9 mouse cellular contexts compared by ENCODE assay signal in genomic region chr9:107908410-107909158, GRCm38 (mm10). TPM values are rescaled to one million over a fixed set of nuclear protein-coding genes. Genes with fewer than 3 reads are reported as not detected.
DNase-seq lines count a peak whose midpoint lies in the region; ATAC-seq and TF ChIP-seq lines count a peak whose summit lies in the region.
"Had no signal": no experiment of that assay in that cellular context is flagged by ENCODE, and none has a peak within 500 bp of the region (broad histone marks: within the 10 kb centered on the region; RNA-seq: fewer than 3 reads in every experiment).

No protein-coding gene starts in this region.

- H3K4me2 ChIP-seq in hindbrain, embryonic 15.5 days: peak overlapping the region; percentile 11; the same call in 1 of the 2 replicates
- H3K4me2 ChIP-seq in hindbrain, embryonic 11.5 days (replicated peaks; ENCODE audit: low read depth, low read length): no peak overlapping the region
- H3K4me2 ChIP-seq in embryonic facial prominence, embryonic 13.5 days: peak overlapping the region; percentile 70
- peak overlapping the region; percentile 77 for H3K4me2 ChIP-seq in intestine, postnatal 0 days (replicated peaks; ENCODE audit: low read depth)
- H3K4me2 ChIP-seq in neural tube, embryonic 13.5 days: peak overlapping the region; percentile 58
- no peak overlapping the region for H3K4me2 ChIP-seq in forebrain, embryonic 11.5 days (ENCODE audit: low read depth, low read length, severe bottlenecking)

- no peak overlapping the region for H3K9ac ChIP-seq in hindbrain, embryonic 15.5 days
- no peak overlapping the region for H3K9ac ChIP-seq in hindbrain, embryonic 11.5 days (ENCODE audit: low read depth, low read length)
- peak overlapping the region; percentile 64 for H3K9ac ChIP-seq in embryonic facial prominence, embryonic 13.5 days
- peak overlapping the region; percentile 68 for H3K9ac ChIP-seq in intestine, postnatal 0 days (ENCODE audit: low read depth, low read length)
- H3K9ac ChIP-seq in neural tube, embryonic 13.5 days: peak overlapping the region; percentile 31; the same call in 1 of the 2 replicates
- H3K9ac ChIP-seq in forebrain, embryonic 11.5 days (ENCODE audit: low read length): no peak overlapping the region

- H3K27ac ChIP-seq in hindbrain, embryonic 15.5 days (replicated peaks): no peak overlapping the region
- H3K27ac ChIP-seq in hindbrain, embryonic 11.5 days (ENCODE audit: low read depth, low read length): no peak overlapping the region
- H3K27ac ChIP-seq in embryonic facial prominence, embryonic 13.5 days: no peak overlapping the region
- H3K27ac ChIP-seq in intestine, postnatal 0 days (ENCODE audit: low read depth, low read length): peak overlapping the region; percentile 96
- no peak overlapping the region; the same call in 1 of the 2 replicates for H3K27ac ChIP-seq in neural tube, embryonic 13.5 days (replicated peaks)
- no peak overlapping the region for H3K27ac ChIP-seq in forebrain, embryonic 11.5 days (ENCODE audit: low read depth, low read length)

- WGBS in hindbrain, embryonic 15.5 days: 24% methylated on average over 18 of the region's 18 CpGs
- WGBS in hindbrain, embryonic 11.5 days: 31% methylated on average over 18 of the region's 18 CpGs
- 35% methylated on average over 18 of the region's 18 CpGs for WGBS in embryonic facial prominence, embryonic 13.5 days
- 13% methylated on average over 18 of the region's 18 CpGs for WGBS in intestine, postnatal 0 days
- WGBS in neural tube, embryonic 13.5 days: 20% methylated on average over 18 of the region's 18 CpGs
- 31% methylated on average over 18 of the region's 18 CpGs for WGBS in forebrain, embryonic 11.5 days

- TF ChIP-seq CTCF in intestine, postnatal 0 days (IDR thresholded peaks at IDR 0.05; ENCODE audit: low read depth): no peak

- no peaks in the 10 kb centered on the region for H3K27me3 ChIP-seq in hindbrain, embryonic 15.5 days
- peaks cover 3% of the 10 kb centered on the region; the same call in 1 of the 2 replicates for H3K27me3 ChIP-seq in hindbrain, embryonic 11.5 days (ENCODE audit: control insufficient read depth, insufficient read depth, low read length)
- H3K27me3 ChIP-seq in embryonic facial prominence, embryonic 13.5 days: no peaks in the 10 kb centered on the region
- no peaks in the 10 kb centered on the region for H3K27me3 ChIP-seq in intestine, postnatal 0 days (replicated peaks; ENCODE audit: control insufficient read depth, insufficient read depth, low read length)
- peaks cover 8% of the 10 kb centered on the region for H3K27me3 ChIP-seq in neural tube, embryonic 13.5 days
- no peaks in the 10 kb centered on the region; the same call in 1 of the 2 replicates for H3K27me3 ChIP-seq in forebrain, embryonic 11.5 days (ENCODE audit: control insufficient read depth, insufficient read depth, low read length)

- H3K4me1 ChIP-seq in hindbrain, embryonic 15.5 days (replicated peaks): peaks cover 14% of the 10 kb centered on the region
- H3K4me1 ChIP-seq in hindbrain, embryonic 11.5 days (replicated peaks; ENCODE audit: control insufficient read depth, insufficient read depth, low read length): peaks cover 12% of the 10 kb centered on the region; the same call in 1 of the 2 replicates
- peaks cover 43% of the 10 kb centered on the region for H3K4me1 ChIP-seq in embryonic facial prominence, embryonic 13.5 days
- H3K4me1 ChIP-seq in intestine, postnatal 0 days (replicated peaks; ENCODE audit: control insufficient read depth, insufficient read depth, low read length): peaks cover 5% of the 10 kb centered on the region; the same call in 1 of the 2 replicates
- peaks cover 31% of the 10 kb centered on the region for H3K4me1 ChIP-seq in neural tube, embryonic 13.5 days (replicated peaks)
- peaks cover 13% of the 10 kb centered on the region for H3K4me1 ChIP-seq in forebrain, embryonic 11.5 days (replicated peaks; ENCODE audit: control insufficient read depth, insufficient read depth, low read length)

- no peaks in the 10 kb centered on the region for H3K9me3 ChIP-seq in hindbrain, embryonic 15.5 days
- no peaks in the 10 kb centered on the region for H3K9me3 ChIP-seq in hindbrain, embryonic 11.5 days (ENCODE audit: control insufficient read depth, low read length)
- H3K9me3 ChIP-seq in embryonic facial prominence, embryonic 13.5 days: no peaks in the 10 kb centered on the region
- no peaks in the 10 kb centered on the region for H3K9me3 ChIP-seq in intestine, postnatal 0 days (ENCODE audit: control insufficient read depth)
- H3K9me3 ChIP-seq in neural tube, embryonic 13.5 days: no peaks in the 10 kb centered on the region
- H3K9me3 ChIP-seq in forebrain, embryonic 11.5 days (ENCODE audit: control insufficient read depth, low read length): no peaks in the 10 kb centered on the region
- H3K9me3 ChIP-seq: G1E had no signal

- no peaks in the 10 kb centered on the region for H3K36me3 ChIP-seq in hindbrain, embryonic 15.5 days
- no peaks in the 10 kb centered on the region for H3K36me3 ChIP-seq in hindbrain, embryonic 11.5 days (ENCODE audit: control insufficient read depth, insufficient read depth, low read length)
- peaks cover 13% of the 10 kb centered on the region; the same call in 1 of the 2 replicates for H3K36me3 ChIP-seq in embryonic facial prominence, embryonic 13.5 days
- peaks cover 22% of the 10 kb centered on the region; the same call in 1 of the 2 replicates for H3K36me3 ChIP-seq in intestine, postnatal 0 days (ENCODE audit: control insufficient read depth, insufficient read depth)
- H3K36me3 ChIP-seq in neural tube, embryonic 13.5 days: no peaks in the 10 kb centered on the region
- H3K36me3 ChIP-seq in forebrain, embryonic 11.5 days (ENCODE audit: control insufficient read depth, insufficient read depth, low read length): no peaks in the 10 kb centered on the region
- H3K36me3 ChIP-seq: G1E had no signal

- 0 out of 2 replicates have a peak overlapping the region, but pooled peaks have one; percentile 2 for H3K4me3 ChIP-seq in hindbrain, embryonic 15.5 days
- no peak overlapping the region for H3K4me3 ChIP-seq in hindbrain, embryonic 11.5 days (ENCODE audit: low read depth, low read length)
- peak overlapping the region; percentile 45 for H3K4me3 ChIP-seq in embryonic facial prominence, embryonic 13.5 days
- peak overlapping the region; percentile 56 for H3K4me3 ChIP-seq in intestine, postnatal 0 days (ENCODE audit: low read depth, low read length)
- H3K4me3 ChIP-seq in neural tube, embryonic 13.5 days: peak overlapping the region; percentile 32
- H3K4me3 ChIP-seq in forebrain, embryonic 11.5 days (ENCODE audit: low read depth, low read length): no peak overlapping the region

- DNase-seq in hindbrain, embryonic 11.5 days (ENCODE audit: low spot score): no peak
- no peak for DNase-seq in forebrain, embryonic 11.5 days (ENCODE audit: low spot score)
- DNase-seq in MN1 (ENCODE audit: low spot score): no peak

- no peak for ATAC-seq in hindbrain, embryonic 15.5 days (ENCODE audit: low FRiP score, low read depth)
- ATAC-seq in hindbrain, embryonic 11.5 days (ENCODE audit: low FRiP score): no peak
- ATAC-seq in embryonic facial prominence, embryonic 13.5 days (ENCODE audit: insufficient number of reproducible peaks, insufficient read depth, low FRiP score, low TSS enrichment, low read depth): no peak
- ATAC-seq in intestine, postnatal 0 days: peak; percentile 27
- no peak for ATAC-seq in neural tube, embryonic 13.5 days (ENCODE audit: low read depth)
- no peak for ATAC-seq in inflammation-experienced regulatory T-cells, adult 6 months
- no peak for ATAC-seq in forebrain, embryonic 11.5 days (replicated peaks; ENCODE audit: low FRiP score)

RNA-seq across cellular contexts. Expression of gene Mst1r, which starts 1.9 kb away (rescaled TPM):
- 1.4 and 1.9 TPM in 2 replicates for polyA plus RNA-seq in hindbrain, embryonic 15.5 days (2015; fragmentation: Nextera tagmentation; extraction: Ambion mirVana)
- 0.31 and 0.60 TPM in 2 replicates for polyA plus RNA-seq in hindbrain, embryonic 11.5 days (2014; fragmentation: Nextera tagmentation; extraction: Ambion mirVana)
- 5.1 and 6.3 TPM in 2 replicates for polyA plus RNA-seq in embryonic facial prominence, embryonic 13.5 days (2015; fragmentation: Nextera tagmentation; extraction: Ambion mirVana)
- 7.1 and 8.8 TPM in 2 replicates for polyA plus RNA-seq in intestine, postnatal 0 days (2015; fragmentation: Nextera tagmentation; extraction: Ambion mirVana)
- 2.9 and 3.4 TPM in 2 replicates for polyA plus RNA-seq in neural tube, embryonic 13.5 days (2015; fragmentation: Nextera tagmentation; extraction: Ambion mirVana)
- under 1 TPM in 1 of 3 experiments, not detected in 2; 0.07 TPM for polyA plus RNA-seq in inflammation-experienced regulatory T-cells, adult 6 months (2017; shearing (Covaris generic))
- 0.36 and 0.43 TPM in 2 replicates for polyA plus RNA-seq in forebrain, embryonic 11.5 days (2014; fragmentation: Nextera tagmentation; extraction: Ambion mirVana)

RNA-seq across cellular contexts. Expression of gene Actl11, which starts 19.7 kb away (rescaled TPM):
- polyA plus RNA-seq in hindbrain, embryonic 15.5 days (2015; fragmentation: Nextera tagmentation; extraction: Ambion mirVana): not detected in 2 replicates
- polyA plus RNA-seq in hindbrain, embryonic 11.5 days (2014; fragmentation: Nextera tagmentation; extraction: Ambion mirVana): not detected in 2 replicates
- not detected in 2 replicates for polyA plus RNA-seq in embryonic facial prominence, embryonic 13.5 days (2015; fragmentation: Nextera tagmentation; extraction: Ambion mirVana)
- polyA plus RNA-seq in intestine, postnatal 0 days (2015; fragmentation: Nextera tagmentation; extraction: Ambion mirVana): not detected in 2 replicates
- not detected in 2 replicates for polyA plus RNA-seq in neural tube, embryonic 13.5 days (2015; fragmentation: Nextera tagmentation; extraction: Ambion mirVana)
- polyA plus RNA-seq in inflammation-experienced regulatory T-cells, adult 6 months (2017; shearing (Covaris generic)): not detected
- polyA plus RNA-seq in forebrain, embryonic 11.5 days (2014; fragmentation: Nextera tagmentation; extraction: Ambion mirVana): not detected in 2 replicates
- polyA plus RNA-seq: G1E had no signal

RNA-seq across cellular contexts. Expression of gene Mon1a, which starts 20.6 kb away (rescaled TPM):
- 22.9 and 24.3 TPM in 2 replicates for polyA plus RNA-seq in hindbrain, embryonic 15.5 days (2015; fragmentation: Nextera tagmentation; extraction: Ambion mirVana)
- 17.5 and 18.1 TPM in 2 replicates for polyA plus RNA-seq in hindbrain, embryonic 11.5 days (2014; fragmentation: Nextera tagmentation; extraction: Ambion mirVana)
- 14.7 and 14.9 TPM in 2 replicates for polyA plus RNA-seq in embryonic facial prominence, embryonic 13.5 days (2015; fragmentation: Nextera tagmentation; extraction: Ambion mirVana)
- polyA plus RNA-seq in intestine, postnatal 0 days (2015; fragmentation: Nextera tagmentation; extraction: Ambion mirVana): 31.6 and 34.7 TPM in 2 replicates
- polyA plus RNA-seq in neural tube, embryonic 13.5 days (2015; fragmentation: Nextera tagmentation; extraction: Ambion mirVana): 25.6 and 26.6 TPM in 2 replicates
- 10 to 100 TPM; 10.2 to 11.9 (median 10.6) TPM for polyA plus RNA-seq in inflammation-experienced regulatory T-cells, adult 6 months (2017; shearing (Covaris generic))
- polyA plus RNA-seq in forebrain, embryonic 11.5 days (2014; fragmentation: Nextera tagmentation; extraction: Ambion mirVana): 14.7 and 14.9 TPM in 2 replicates

RNA-seq across cellular contexts. Expression of gene Camkv, which starts 26.9 kb away (rescaled TPM):
- 38.9 and 47.2 TPM in 2 replicates for polyA plus RNA-seq in hindbrain, embryonic 15.5 days (2015; fragmentation: Nextera tagmentation; extraction: Ambion mirVana)
- polyA plus RNA-seq in hindbrain, embryonic 11.5 days (2014; fragmentation: Nextera tagmentation; extraction: Ambion mirVana): 3.6 and 4.5 TPM in 2 replicates
- polyA plus RNA-seq in embryonic facial prominence, embryonic 13.5 days (2015; fragmentation: Nextera tagmentation; extraction: Ambion mirVana): 9.1 and 9.7 TPM in 2 replicates
- 0.37 and 0.42 TPM in 2 replicates for polyA plus RNA-seq in intestine, postnatal 0 days (2015; fragmentation: Nextera tagmentation; extraction: Ambion mirVana)
- 11.4 and 12.8 TPM in 2 replicates for polyA plus RNA-seq in neural tube, embryonic 13.5 days (2015; fragmentation: Nextera tagmentation; extraction: Ambion mirVana)
- polyA plus RNA-seq in inflammation-experienced regulatory T-cells, adult 6 months (2017; shearing (Covaris generic)): not detected
- polyA plus RNA-seq in forebrain, embryonic 11.5 days (2014; fragmentation: Nextera tagmentation; extraction: Ambion mirVana): 7.4 and 8.0 TPM in 2 replicates
- polyA plus RNA-seq: G1E had no signal

RNA-seq across cellular contexts. Expression of gene Rbm6, which starts 35.5 kb away (rescaled TPM):
- polyA plus RNA-seq in hindbrain, embryonic 15.5 days (2015; fragmentation: Nextera tagmentation; extraction: Ambion mirVana): 94.5 and 97.0 TPM in 2 replicates
- 113 and 114 TPM in 2 replicates for polyA plus RNA-seq in hindbrain, embryonic 11.5 days (2014; fragmentation: Nextera tagmentation; extraction: Ambion mirVana)
- polyA plus RNA-seq in embryonic facial prominence, embryonic 13.5 days (2015; fragmentation: Nextera tagmentation; extraction: Ambion mirVana): 102 and 108 TPM in 2 replicates
- 21.1 and 26.2 TPM in 2 replicates for polyA plus RNA-seq in intestine, postnatal 0 days (2015; fragmentation: Nextera tagmentation; extraction: Ambion mirVana)
- polyA plus RNA-seq in neural tube, embryonic 13.5 days (2015; fragmentation: Nextera tagmentation; extraction: Ambion mirVana): 103 and 114 TPM in 2 replicates
- polyA plus RNA-seq in inflammation-experienced regulatory T-cells, adult 6 months (2017; shearing (Covaris generic)): 100 to 1,000 TPM in 2 of 3 experiments, 10 to 100 TPM in 1; 74.5 to 126 (median 101) TPM
- 112 and 119 TPM in 2 replicates for polyA plus RNA-seq in forebrain, embryonic 11.5 days (2014; fragmentation: Nextera tagmentation; extraction: Ambion mirVana)

Comparison
In these comparisons a context has a peak if more than half of its experiments do, and no peak if none do; other contexts are left out.
1. H3K4me2 ChIP-seq: peak in hindbrain, embryonic 15.5 days (single experiment), embryonic facial prominence, embryonic 13.5 days (single experiment), intestine, postnatal 0 days (single experiment) and neural tube, embryonic 13.5 days (single experiment); none in hindbrain, embryonic 11.5 days (single experiment) and forebrain, embryonic 11.5 days (single experiment).
2. H3K4me3 ChIP-seq: peak in hindbrain, embryonic 15.5 days (single experiment), embryonic facial prominence, embryonic 13.5 days (single experiment), intestine, postnatal 0 days (single experiment) and neural tube, embryonic 13.5 days (single experiment); none in hindbrain, embryonic 11.5 days (single experiment) and forebrain, embryonic 11.5 days (single experiment).
3. H3K9ac ChIP-seq: peak in embryonic facial prominence, embryonic 13.5 days (single experiment), intestine, postnatal 0 days (single experiment) and neural tube, embryonic 13.5 days (single experiment); none in hindbrain, embryonic 15.5 days (single experiment), hindbrain, embryonic 11.5 days (single experiment) and forebrain, embryonic 11.5 days (single experiment).